Mouse (Mus musculus): ENCODE measurements around the gene Lamb3.

- TF ChIP-seq CTCF (IDR thresholded peaks at IDR 0.05; ENCODE audit: low read depth) = no peak
- TF ChIP-seq EP300 (IDR thresholded peaks at IDR 0.05; ENCODE audit: low read depth) = no peak
Measured at GRCm38 (mm10) chr1:193197494-193198205, 9.8 kb upstream of the Lamb3 start.

Data from liver, postnatal 0 days (tissue).